Mouse (Mus musculus) spleen, adult 18-20 months (tissue): Measurements from ENCODE around the gene Sel1l3.

Experiments
- DNase-seq, 2 experiments: peaks; one replicate each; pipeline ENCODE4 v3.0.0; 2022; ENCODE audit warnings: mixed read lengths in 2 of 2

Gene Sel1l3

DNA sequence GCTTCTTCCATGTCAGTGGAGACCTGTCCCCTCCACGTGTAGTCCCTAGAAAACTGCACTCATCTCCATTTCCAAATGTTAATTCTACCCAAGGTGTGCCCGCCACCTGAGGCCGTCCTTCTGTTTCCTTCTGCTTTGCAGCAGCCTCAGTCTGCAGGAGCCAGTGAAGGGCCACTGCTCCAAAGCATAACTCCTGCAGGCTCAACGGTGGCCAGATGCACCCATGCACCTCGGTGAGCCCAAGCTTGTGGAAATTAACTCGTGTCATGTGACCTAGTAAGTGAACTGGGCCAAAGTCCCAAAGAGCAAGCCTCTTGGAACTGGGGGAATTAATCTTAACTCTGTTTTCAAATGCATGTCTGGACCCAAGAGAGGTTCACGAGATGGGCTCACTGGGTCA lies 40.8 kb downstream of the Sel1l3 start:
- no peak for DNase-seq

DNA sequence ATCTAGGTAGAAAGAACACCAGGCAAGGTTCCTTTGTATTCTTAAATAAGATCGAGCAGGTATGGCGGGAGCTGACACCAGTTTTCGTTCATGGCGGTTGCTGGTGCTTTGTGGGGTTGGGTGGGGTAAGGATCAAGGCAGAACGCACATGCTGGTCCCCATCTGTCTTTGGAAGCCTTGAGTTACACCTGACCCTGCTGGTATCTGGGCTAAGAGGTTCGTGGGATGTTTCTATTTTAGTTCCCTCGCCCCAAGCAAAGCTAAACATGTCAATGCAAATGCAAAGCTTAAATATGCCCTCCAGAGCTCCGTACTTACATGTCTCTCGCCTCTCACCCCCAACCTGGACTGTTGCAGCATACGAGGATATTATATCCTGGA lies 41.5 kb downstream of the Sel1l3 start:
- DNase-seq, result no peak

DNA sequence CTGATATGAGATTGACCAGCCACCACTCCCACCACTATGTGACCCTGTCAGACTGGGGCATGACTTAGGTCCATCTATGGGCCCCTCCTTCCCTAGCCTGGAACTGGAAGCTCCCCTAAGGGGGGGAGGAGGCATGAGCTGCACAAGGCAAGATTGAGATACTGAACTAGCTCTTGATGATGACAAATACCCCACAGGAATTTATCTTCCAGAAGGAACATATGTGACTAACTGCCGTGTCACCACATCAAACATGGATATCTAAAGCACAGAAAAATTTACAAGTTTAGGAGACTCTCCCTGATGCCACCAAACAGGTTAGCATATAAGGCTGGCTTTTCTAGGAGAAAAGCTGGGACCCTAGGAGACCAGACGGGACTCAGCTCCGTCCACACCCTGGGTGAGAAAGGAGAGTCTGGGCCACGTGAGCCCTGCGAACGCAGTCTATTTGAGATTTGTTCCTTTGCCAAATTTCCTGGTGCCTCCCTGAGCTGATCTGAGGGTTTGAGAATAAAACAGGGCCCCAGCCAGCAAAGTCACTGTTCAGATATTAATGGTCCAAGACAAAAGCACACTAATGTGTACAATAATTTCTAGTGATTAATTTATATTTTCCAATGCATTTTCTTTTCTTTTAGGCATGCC lies 42.0 kb downstream of the Sel1l3 start:
- DNase-seq, result no peak

DNA sequence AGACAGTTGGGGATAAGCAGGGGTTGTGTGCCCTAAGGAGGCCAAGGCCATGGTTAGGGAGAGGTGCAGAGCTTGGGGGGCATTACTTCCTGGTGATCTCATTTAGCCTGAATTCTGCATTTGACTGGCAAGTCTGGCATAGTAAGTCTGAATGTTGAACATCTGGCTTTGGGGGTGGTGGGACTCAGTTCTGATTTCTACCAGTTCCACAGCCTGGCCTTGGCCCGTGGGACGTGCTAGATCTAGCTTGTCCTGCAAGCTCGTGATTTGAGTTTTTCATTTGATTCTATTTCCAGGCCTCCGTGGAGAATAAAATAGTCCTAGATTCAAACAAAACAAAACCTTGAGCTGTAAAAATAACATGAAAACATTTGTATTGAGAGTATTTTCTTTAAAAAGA lies 46.2 kb downstream of the Sel1l3 start:
- DNase-seq, result no peak

DNA sequence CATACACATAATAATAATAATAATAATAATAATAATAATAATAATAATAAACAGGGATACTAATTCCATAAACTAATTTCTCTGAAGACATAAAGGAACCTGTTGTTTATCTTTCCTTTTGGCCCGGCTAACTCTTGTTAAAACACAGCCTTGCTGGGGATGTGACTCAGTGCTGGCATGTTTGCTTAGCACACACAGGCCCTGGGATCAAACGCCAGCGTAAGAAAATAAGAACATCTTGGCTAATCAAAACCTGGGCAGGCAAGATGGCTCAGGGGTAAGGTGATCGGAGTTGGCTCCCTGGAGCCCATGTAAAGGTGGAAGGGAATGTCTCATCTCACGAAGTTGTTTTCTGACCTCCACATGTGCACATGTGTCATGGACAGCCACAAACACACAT lies 48.1 kb downstream of the Sel1l3 start:
- DNase-seq, result no peak

DNA sequence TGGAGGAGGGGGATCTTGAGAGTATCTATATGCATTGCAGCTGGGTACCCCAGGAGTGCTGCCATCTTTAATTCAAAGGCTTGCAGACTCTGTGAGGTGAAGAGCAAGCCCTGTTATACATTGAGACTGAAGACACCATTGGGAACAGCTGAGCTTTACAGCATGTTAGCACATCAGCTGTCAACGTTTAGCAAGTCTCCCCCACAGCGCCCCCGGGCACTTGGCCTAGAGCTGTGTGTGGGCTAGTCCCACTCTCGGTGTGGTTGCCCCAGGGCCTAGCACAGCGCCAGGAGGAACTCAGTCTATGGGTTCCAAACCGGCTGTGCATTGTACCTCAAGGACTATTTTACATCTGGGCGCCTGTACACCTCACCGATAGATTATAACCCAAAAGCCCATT lies 51.3 kb downstream of the Sel1l3 start:
- DNase-seq, result no peak

DNA sequence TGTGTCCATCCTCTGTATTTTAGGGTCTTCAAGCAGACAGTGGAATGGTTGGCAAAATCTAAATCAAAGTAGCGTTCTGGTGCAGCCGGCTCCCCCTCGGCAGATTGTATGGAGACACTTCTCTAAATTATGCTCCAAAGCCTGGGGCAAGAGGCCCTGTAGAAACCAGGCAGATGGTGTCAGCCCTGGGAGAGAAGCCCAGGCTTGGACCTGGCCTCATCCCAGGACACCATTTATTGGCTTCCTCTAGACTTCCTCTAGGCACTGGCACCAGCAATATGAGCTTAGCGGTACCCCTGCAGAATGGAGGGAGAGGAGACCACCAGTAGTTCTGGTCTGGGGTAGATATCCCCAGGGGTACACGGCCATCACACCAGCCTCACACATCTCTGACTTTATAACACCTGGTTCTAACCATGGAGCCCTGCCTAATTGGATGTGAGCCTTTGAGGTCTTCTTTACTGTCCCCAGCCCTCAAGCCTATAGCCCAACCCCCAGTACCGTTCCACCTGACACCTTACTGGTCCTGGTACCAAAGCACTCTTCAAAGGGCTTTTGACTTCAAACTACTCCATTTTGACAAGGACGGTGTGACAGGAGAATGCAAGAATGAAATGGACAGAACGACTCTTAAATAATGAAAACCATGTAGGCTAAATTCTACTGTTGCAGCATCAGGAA lies 52.1 kb downstream of the Sel1l3 start:
- no peak for DNase-seq

DNA sequence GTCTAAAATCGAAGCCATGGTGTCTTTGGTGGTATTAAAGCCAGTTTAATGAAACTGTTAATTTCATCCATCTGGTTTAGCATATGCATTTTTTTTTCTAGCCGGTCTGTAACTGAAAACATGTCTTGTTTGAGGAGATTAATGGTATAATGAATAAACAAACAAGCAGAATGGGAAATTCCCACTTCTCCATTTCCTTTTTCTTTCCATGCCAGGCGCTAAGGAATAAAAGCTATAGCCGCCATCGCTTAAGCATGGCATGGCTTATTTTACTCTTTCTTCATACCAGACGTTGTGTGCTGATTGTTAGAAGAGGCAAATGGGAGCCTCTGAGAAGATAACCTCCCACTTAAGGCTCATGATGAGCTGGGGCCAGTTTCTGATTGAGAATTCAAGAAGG lies 53.5 kb downstream of the Sel1l3 start:
- DNase-seq, result no peak

DNA sequence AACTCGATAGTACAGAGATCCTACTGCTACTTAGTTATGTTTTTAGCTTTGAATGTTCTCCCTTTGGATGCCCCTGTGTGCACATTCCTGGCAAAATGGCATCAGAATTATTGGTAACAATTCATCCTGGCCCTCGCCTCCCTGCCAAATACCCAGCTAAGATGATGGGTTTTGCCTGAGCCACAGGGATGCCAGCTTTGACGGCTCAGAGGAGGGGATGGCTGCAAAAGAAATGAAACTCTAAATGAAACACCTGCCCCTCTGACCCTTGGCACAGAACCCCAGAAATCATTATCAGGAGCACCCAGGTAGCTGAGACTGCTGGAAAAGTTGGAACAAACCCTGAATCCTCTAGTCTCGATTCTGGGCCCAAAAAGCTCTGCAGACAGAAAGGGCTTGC lies 54.1 kb downstream of the Sel1l3 start:
- no peak for DNase-seq

DNA sequence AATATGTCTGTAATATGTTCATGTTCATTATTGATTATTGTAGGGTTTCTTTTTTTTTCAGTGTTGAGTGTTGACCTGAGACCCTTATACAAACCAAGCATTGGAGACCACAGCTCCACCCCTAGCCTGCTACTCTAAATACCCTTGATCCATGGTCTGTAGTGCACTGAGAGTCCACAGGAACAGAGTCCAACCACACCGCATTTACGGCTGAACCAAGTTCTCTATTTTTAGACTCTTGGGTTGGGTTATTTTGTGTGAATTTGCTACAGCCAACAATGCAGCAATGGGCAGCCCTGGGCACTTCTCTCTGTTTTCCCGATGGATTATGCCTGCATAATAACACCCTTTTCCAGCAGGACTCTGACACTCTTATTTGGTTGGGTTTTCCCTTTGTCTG lies 54.6 kb downstream of the Sel1l3 start:
- no peak for DNase-seq

DNA sequence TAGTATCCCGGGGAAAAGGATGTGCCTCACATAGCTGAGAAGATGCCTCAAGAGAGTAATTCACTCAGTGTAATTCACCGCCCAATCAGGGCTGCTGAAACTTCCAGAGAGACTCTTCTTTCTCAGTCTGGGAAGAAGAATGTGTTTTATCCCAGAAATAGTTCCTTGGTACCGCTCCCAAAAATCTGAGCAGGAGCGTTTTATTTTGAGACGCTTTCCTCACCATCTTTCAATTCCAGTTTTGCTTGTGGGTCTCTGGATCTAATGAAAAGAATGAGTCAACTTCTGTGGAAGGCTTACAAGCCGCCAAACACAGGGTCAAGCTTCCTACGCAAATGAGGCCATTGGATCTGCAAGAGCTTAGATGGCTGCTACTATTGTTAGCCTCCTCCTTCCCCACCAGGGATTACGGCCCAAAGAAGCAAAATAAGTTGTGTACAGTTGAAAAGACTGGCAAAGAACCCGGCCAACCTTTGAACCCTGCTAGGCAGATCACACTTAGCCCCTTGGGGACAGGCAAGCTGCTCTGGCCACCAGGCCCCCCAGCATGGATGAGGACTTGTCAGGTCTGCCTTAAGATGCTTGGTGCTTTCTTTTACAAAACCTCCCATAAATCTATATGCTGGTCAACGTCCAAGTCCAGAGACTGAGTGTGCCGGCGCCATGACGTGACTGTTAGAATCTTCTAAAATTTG lies 57.6 kb downstream of the Sel1l3 start:
- no peak for DNase-seq

DNA sequence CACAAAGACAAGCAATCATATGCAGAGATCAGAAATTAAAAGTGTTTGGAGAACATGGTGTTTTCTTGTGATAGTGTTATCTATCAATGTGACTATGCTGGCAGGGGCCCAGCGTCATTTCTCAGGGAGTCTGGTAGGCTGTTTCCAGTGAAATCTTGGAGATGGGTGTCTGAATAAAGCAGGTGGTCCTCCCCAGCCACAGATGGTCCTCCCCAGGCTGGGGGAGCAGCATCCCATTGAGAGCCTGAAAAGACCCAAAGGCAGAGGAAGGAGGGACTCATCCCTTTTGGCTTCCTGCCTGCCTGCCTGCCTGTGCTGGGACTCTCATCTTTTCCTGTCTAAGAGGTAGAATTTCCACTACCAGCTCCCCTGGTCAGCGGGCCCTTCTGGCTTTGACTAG lies 59.2 kb downstream of the Sel1l3 start:
- DNase-seq, result no peak

DNA sequence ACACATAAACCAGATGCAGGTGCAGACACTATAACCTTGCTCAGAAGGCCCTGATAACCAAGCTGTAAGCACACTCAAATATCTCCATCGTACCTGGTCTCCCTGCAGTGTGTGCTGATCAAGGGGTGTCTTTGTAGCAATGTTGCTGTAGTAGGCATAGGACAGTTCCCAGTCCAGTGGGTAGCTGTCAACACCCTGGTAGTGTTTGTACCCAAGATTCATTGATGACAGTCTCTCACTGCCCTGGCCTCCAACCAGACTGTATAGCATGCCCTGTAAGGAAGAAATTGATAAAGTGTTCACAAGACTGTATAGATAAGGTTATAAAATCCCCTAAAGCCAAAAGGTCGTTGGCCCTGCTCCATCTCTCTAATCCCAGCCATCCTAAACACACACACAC lies 59.6 kb downstream of the Sel1l3 start:
- DNase-seq, result no peak

DNA sequence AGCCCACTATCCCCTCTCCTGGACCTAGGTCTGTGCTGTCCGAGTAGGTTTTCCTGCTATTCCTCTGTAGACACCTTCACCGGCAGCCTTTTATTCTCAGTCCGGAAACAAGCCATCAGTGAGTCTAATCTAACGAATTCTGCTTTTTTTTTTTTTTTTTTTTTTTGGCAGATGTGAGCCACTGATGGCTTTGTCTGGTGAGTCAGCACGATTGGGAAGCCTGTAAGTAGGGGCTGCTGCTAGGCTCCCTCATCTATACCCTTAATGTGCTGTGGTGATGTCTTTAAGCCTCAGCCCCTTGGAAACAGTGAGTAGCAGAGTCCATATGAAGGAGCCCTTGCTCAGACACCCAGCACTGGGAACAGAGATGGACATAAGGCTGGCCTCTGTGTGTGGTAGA lies 60.6 kb downstream of the Sel1l3 start:
- no peak for DNase-seq

DNA sequence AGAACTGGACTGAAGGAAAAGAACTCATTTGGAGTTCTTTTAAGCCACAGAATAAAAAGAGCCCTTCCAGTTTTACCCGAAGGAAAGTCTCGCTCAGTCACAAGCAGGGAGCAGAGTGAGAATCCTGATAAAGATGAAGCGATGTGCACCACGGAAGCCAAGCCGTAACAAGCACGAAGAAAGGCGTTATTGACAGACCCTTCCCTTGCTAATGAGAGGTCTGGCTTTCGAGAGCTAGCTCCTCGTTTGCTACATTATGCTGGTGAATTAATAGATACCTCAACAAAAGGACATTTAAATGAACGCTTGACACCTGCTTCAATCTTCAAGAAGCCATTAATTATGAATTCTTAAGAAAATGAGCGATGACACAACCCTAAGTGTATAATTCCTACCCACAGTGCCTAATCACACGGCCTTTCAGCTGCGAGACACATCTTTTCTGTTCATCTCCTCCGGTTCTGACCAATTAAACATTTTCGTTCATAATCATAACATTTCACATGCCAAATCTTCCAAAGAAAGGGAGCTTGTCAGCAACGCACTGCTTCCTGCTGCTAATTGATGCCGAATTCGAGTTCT lies 62.3 kb downstream of the Sel1l3 start:
- no peak for DNase-seq

DNA sequence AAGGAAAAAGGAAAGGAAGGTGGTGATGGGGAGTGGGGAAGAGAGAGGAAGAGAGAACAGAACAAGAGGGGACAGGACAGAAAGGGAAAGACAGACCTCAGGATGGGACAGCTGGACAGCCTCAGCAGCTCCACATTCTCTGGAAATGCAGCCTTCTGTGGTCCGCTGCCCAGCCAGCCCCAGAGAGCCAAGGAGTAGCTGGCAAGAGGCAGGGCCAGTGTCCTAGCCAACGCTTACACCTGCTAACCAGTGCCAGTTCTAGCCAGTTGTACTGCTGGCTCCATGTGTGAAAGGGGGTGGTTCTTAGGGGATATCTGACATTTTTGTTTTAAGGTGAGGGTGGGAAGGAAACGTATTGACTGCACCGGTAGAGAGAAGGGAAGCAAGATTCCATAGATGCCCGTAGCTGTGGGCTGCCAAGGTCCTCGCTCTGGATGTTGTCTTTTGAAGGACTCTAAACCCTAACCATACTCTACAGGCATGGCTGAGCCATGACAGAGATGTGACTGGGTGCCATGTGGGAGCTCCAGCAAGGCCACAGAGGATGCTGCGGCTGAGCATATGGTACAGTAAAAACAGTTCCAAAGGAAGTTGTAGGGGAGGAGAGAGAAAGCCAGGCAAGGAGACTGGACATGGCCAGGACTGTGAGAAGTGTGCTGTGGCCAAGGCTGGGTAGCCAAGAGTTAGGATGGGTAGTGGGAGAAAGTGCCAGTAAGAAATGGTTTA lies 64.6 kb downstream of the Sel1l3 start:
- DNase-seq, result no peak

DNA sequence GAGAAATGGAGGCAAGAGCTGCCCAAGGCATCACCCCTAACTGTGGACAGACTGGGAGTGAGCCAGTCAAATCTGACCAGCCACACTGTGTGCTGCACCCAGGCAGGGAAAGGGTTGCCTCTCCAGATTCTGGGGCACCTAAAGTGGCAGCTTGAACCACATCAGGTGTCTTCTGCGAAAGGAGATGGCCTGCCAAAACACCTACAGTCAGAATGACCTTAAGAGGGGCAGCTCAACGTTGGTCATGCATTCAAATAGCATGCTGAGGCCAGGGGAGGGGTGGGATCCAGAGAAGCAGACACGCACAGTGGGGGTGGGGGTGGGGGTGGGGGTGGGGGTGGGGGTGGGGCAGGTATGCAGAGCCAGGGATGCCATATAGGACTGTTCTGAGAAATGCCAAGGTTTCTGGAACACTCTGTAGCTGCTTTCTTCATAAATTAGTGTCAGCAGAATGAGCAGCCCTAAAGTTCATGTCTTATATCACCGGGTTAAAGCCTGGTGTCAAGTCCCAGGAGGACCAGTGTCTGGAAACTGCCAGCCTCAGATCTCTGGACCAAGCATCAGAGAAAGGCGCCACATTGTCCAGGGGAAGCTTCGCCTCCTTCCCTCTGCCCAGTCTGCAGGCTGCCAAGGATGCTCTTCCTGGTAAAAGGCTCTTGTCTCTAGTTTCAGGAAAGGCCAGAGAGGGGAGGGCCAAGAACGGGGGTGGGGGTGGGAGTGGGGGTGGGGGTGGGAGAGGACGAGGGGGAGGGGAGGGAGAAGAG lies 65.4 kb downstream of the Sel1l3 start:
- no peak for DNase-seq

DNA sequence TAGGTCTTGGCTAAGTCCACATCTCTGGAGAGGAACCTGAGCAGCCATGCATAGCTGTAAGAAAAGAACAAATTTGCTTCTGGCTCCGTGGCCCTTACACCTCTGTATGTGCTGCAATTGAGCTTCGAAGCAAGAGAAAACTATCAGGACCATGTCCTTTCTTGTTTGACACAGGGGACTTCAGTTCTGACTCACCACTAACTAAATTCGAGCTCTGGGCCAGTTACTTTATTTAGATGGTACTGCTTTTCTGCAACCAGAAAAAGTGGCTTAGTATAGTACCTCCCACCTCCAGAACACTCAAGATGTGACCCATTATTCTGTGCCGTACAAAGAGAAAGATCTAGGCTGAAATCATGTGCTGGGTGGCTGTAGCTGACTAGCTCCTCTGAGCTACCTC lies 66.3 kb downstream of the Sel1l3 start:
- no peak for DNase-seq

DNA sequence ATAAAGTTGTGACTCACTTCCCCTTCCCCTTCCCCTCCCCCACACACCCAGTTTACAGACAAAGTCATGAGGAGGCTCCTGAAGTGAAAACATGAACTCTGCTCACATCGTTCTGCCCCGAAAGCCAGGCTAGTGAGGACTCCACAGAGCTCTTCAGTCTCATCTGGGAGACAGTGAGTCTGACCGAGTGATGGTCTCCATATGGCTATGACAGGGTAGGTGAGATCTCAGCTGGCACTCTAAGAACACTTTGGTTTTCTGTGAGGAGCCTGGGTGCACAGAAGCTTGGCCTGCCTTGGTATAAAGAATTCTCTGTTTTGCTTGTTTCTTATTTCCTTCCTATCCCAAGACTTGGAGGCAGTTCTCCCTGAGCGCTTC lies 67.1 kb downstream of the Sel1l3 start:
- no peak for DNase-seq

DNA sequence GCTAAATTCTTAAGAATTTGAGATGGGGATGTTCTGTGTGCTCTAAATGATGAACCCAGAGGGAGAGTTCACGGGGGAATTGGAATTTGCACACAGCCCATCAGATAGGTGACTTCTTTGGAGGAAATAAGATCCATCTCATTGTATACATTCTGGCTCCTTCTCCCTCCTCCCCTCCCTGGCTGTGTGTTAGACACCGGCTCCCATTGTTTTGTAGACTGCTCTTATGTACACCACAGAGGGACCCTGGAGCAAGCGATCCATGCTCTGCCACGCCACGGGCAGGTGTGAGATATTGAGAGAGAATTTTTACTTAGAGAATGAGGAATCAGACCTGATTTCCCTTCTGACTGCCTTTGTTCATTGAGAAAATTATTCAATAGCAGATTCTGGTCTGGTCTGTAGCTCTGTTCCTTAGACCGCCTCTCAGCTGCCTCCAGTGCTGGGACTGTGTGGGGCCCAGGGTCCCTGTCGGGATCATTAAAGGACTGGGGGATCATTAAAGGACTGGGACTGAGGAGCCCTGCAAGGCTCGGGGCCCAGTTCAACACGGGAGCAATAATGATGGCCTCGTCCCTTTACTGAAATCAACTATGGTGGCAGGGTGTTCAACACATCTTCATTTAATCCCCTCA lies 67.6 kb downstream of the Sel1l3 start:
- DNase-seq, result no peak

DNA sequence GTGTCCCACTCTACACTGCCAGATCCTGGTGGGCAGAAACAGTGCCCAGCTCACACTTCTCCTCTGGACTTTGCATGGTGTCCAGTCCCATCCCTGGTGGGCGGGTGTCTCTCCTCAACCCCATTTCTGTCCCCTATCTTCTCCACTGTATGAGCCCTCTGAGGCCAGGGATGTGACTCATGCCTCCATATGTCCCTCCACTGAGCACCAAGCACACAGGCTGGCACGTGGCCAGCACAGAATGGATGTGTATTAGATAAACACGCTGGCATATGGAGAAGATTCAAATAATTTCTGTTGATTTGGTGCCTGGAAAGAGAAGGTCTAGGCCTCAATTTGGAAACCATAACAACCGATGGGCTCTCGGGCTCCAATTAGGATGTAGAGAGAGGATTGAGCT lies 71.1 kb downstream of the Sel1l3 start:
- DNase-seq, result no peak
